Mouse (Mus musculus) midbrain, embryonic 13.5 days (tissue): ENCODE measurements at regions not wholly inside any gene's neighbourhood (a gene's known extent, or its start where the extent isn't known, plus 50 kb on each side); places are given as distances from the start of the nearest gene placed in this dataset.
A peak's percentile ranks its signal among the peaks of the same experiment; 100 is the strongest.

Experiments
- ATAC-seq: fragments of 200-750 bp; cut with Nextera tagmentation; 2 replicates; pipeline ENCODE4 v1.8.0; 2017; ENCODE audit warnings: mild to moderate bottlenecking, moderate TSS enrichment, moderate library complexity
- H3K27ac ChIP-seq: fragments of 300-500 bp; sonication (generic); 2 replicates; pipeline ENCODE4 v1.5.1; 2015; ENCODE audit warnings: inconsistent platforms, mild to moderate bottlenecking, moderate library complexity
- H3K27me3 ChIP-seq: fragments of 300-500 bp; sonication (generic); 2 replicates; pipeline ENCODE4 v1.6.1; 2015; ENCODE audit warnings: mild to moderate bottlenecking, inconsistent platforms
- H3K36me3 ChIP-seq: fragments of 300-500 bp; sonication (generic); 2 replicates; pipeline ENCODE4 v1.6.1; 2015; ENCODE audit warnings: mild to moderate bottlenecking, inconsistent platforms
- H3K4me1 ChIP-seq: fragments of 300-500 bp; sonication (generic); replicated peaks from 2 replicates; pipeline ENCODE4 v1.6.1; 2015; ENCODE audit warnings: inconsistent platforms
- H3K4me2 ChIP-seq: fragments of 300-500 bp; sonication (generic); replicated peaks from 2 replicates; pipeline ENCODE4 v1.6.1; 2015; ENCODE audit warnings: moderate library complexity, mild to moderate bottlenecking, inconsistent platforms
- H3K4me3 ChIP-seq: fragments of 300-500 bp; sonication (generic); replicated peaks from 2 replicates; pipeline ENCODE4 v1.5.1; 2015; ENCODE audit warnings: mild to moderate bottlenecking, inconsistent platforms
- H3K9ac ChIP-seq: fragments of 300-500 bp; sonication (generic); replicated peaks from 2 replicates; pipeline ENCODE4 v1.6.1; 2015; ENCODE audit warnings: mild to moderate bottlenecking, inconsistent platforms
- H3K9me3 ChIP-seq: fragments of 300-500 bp; sonication (generic); 2 replicates; pipeline ENCODE4 v1.6.1; 2016; ENCODE audit warnings: mild to moderate bottlenecking, inconsistent platforms
- WGBS: fragments of 180-500 bp; shearing (Covaris S2); methylation state at CpG from one replicate; pipeline ENCODE4 v1.1.7; 2015; 5-methylcytosine and 5-hydroxymethylcytosine counted together

GRCm38 (mm10) chr6:111917248-111917721 lies 356.3 kb upstream of the Lmcd1 start:
- H3K4me1 ChIP-seq, result peaks cover 11% of the 10 kb centered on the region
- WGBS, result 86% methylated on average over 6 of the region's 6 CpGs
- H3K27me3 ChIP-seq, result no peaks in the 10 kb centered on the region
- H3K36me3 ChIP-seq, result no peaks in the 10 kb centered on the region
- no peak overlapping the region for H3K4me3 ChIP-seq
- H3K4me2 ChIP-seq, result no peak overlapping the region
- no peak overlapping the region for H3K9ac ChIP-seq
- H3K27ac ChIP-seq, result no peak overlapping the region
- no peak for ATAC-seq
- H3K9me3 ChIP-seq, result no peaks in the 10 kb centered on the region

- Histone ChIP-seq H3K36me3 (no peaks in the 10 kb centered on the region), H3K27me3 (no peaks in the 10 kb centered on the region), H3K4me2 (no peak overlapping the region), H3K27ac (no peak overlapping the region), H3K9me3 (no peaks in the 10 kb centered on the region), H3K4me3 (no peak overlapping the region), H3K9ac (no peak overlapping the region), H3K4me1 (peaks cover 11% of the 10 kb centered on the region)
- ATAC-seq, result no peak
- WGBS, result 93% methylated on average over 3 of the region's 3 CpGs
Measured at GRCm38 (mm10) chr6:111917868-111918597, 355.5 kb upstream of the Lmcd1 start.

- no peak overlapping the region for H3K27ac ChIP-seq
Measured at GRCm38 (mm10) chr6:111932596-111932995, 341.0 kb upstream of the Lmcd1 start.

GRCm38 (mm10) chr6:111954401-111954800 lies 319.2 kb upstream of the Lmcd1 start:
- H3K4me1 ChIP-seq, result no peaks in the 10 kb centered on the region
- H3K4me3 ChIP-seq, result no peak overlapping the region
- H3K27me3 ChIP-seq, result no peaks in the 10 kb centered on the region
- no peaks in the 10 kb centered on the region for H3K9me3 ChIP-seq
- no peak overlapping the region for H3K4me2 ChIP-seq
- 63% methylated on average over 1 of the region's 1 CpGs for WGBS
- H3K9ac ChIP-seq, result no peak overlapping the region
- ATAC-seq, result no peak
- no peaks in the 10 kb centered on the region for H3K36me3 ChIP-seq
- H3K27ac ChIP-seq, result no peak overlapping the region

More at GRCm38 (mm10) chr6:111932596-111932995, 341.0 kb upstream of the Lmcd1 start:
- Histone ChIP-seq H3K9me3 (no peaks in the 10 kb centered on the region), H3K9ac (no peak overlapping the region), H3K4me3 (no peak overlapping the region), H3K4me1 (no peaks in the 10 kb centered on the region), H3K36me3 (no peaks in the 10 kb centered on the region), H3K4me2 (no peak overlapping the region), H3K27me3 (no peaks in the 10 kb centered on the region)
- 81% methylated on average over 2 of the region's 2 CpGs for WGBS
- ATAC-seq, result no peak

- H3K4me1 ChIP-seq, result no peaks in the 10 kb centered on the region
- 48% methylated on average over 3 of the region's 3 CpGs for WGBS
- H3K4me3 ChIP-seq, result no peak overlapping the region
- H3K9ac ChIP-seq, result no peak overlapping the region
- H3K36me3 ChIP-seq, result no peaks in the 10 kb centered on the region
- H3K27ac ChIP-seq, result no peak overlapping the region
- H3K4me2 ChIP-seq, result no peak overlapping the region
- no peak for ATAC-seq
- H3K9me3 ChIP-seq, result no peaks in the 10 kb centered on the region
- H3K27me3 ChIP-seq, result no peaks in the 10 kb centered on the region
Measured at GRCm38 (mm10) chr6:111965766-111966165, 307.8 kb upstream of the Lmcd1 start.

GRCm38 (mm10) chr6:111985452-111985851 lies 288.1 kb upstream of the Lmcd1 start:
- no peak overlapping the region for H3K4me2 ChIP-seq
- H3K4me1 ChIP-seq, result no peaks in the 10 kb centered on the region
- no peaks in the 10 kb centered on the region for H3K36me3 ChIP-seq
- H3K27ac ChIP-seq, result no peak overlapping the region
- no peak for ATAC-seq
- H3K9me3 ChIP-seq, result no peaks in the 10 kb centered on the region
- H3K27me3 ChIP-seq, result no peaks in the 10 kb centered on the region
- no peak overlapping the region for H3K4me3 ChIP-seq
- H3K9ac ChIP-seq, result no peak overlapping the region
- 77% methylated on average over 1 of the region's 1 CpGs for WGBS

GRCm38 (mm10) chr6:111995823-111996222 lies 277.7 kb upstream of the Lmcd1 start:
- Histone ChIP-seq H3K9me3 (no peaks in the 10 kb centered on the region), H3K36me3 (no peaks in the 10 kb centered on the region), H3K9ac (no peak overlapping the region), H3K4me3 (no peak overlapping the region), H3K27ac (no peak overlapping the region), H3K4me1 (no peaks in the 10 kb centered on the region), H3K27me3 (no peaks in the 10 kb centered on the region), H3K4me2 (no peak overlapping the region)
- 79% methylated on average over 3 of the region's 3 CpGs for WGBS
- no peak for ATAC-seq

- Histone ChIP-seq H3K36me3 (no peaks in the 10 kb centered on the region), H3K4me1 (no peaks in the 10 kb centered on the region), H3K9me3 (no peaks in the 10 kb centered on the region), H3K4me2 (no peak overlapping the region), H3K9ac (no peak overlapping the region), H3K27ac (no peak overlapping the region), H3K27me3 (no peaks in the 10 kb centered on the region), H3K4me3 (no peak overlapping the region)
- 81% methylated on average over 3 of the region's 3 CpGs for WGBS
- no peak for ATAC-seq
Measured at GRCm38 (mm10) chr6:112003784-112004471, 269.6 kb upstream of the Lmcd1 start.

GRCm38 (mm10) chr6:112026261-112027205 lies 247.0 kb upstream of the Lmcd1 start:
- H3K27me3 ChIP-seq, result no peaks in the 10 kb centered on the region
- no peak for ATAC-seq

GRCm38 (mm10) chr6:112050548-112051184 lies 222.9 kb upstream of the Lmcd1 start:
- 77% methylated on average over 6 of the region's 6 CpGs for WGBS
- H3K9me3 ChIP-seq, result no peaks in the 10 kb centered on the region
- no peak overlapping the region for H3K4me3 ChIP-seq
- no peak overlapping the region for H3K27ac ChIP-seq
- peak; percentile 58; the same call in 1 of the 2 replicates for ATAC-seq
- H3K4me2 ChIP-seq, result no peak overlapping the region
- no peaks in the 10 kb centered on the region for H3K36me3 ChIP-seq
- no peaks in the 10 kb centered on the region for H3K27me3 ChIP-seq
- H3K4me1 ChIP-seq, result no peaks in the 10 kb centered on the region; the same call in 1 of the 2 replicates
- H3K9ac ChIP-seq, result no peak overlapping the region

More at GRCm38 (mm10) chr6:112026261-112027205, 247.0 kb upstream of the Lmcd1 start:
- 65% methylated on average over 1 of the region's 1 CpGs for WGBS
- Histone ChIP-seq H3K9ac (no peak overlapping the region), H3K9me3 (no peaks in the 10 kb centered on the region), H3K27ac (no peak overlapping the region), H3K4me1 (no peaks in the 10 kb centered on the region), H3K4me3 (no peak overlapping the region), H3K4me2 (no peak overlapping the region), H3K36me3 (no peaks in the 10 kb centered on the region)

GRCm38 (mm10) chr6:112052193-112052592 lies 221.4 kb upstream of the Lmcd1 start:
- no peak overlapping the region for H3K4me3 ChIP-seq
- H3K9ac ChIP-seq, result no peak overlapping the region
- WGBS, result 83% methylated on average over 6 of the region's 6 CpGs
- no peaks in the 10 kb centered on the region for H3K27me3 ChIP-seq
- no peaks in the 10 kb centered on the region for H3K36me3 ChIP-seq
- no peaks in the 10 kb centered on the region; the same call in 1 of the 2 replicates for H3K4me1 ChIP-seq
- no peak overlapping the region for H3K4me2 ChIP-seq
- H3K9me3 ChIP-seq, result no peaks in the 10 kb centered on the region
- H3K27ac ChIP-seq, result no peak overlapping the region
- ATAC-seq, result no peak
